Mouse (Mus musculus): Measurements from ENCODE around the gene Tent4a.

DNA sequence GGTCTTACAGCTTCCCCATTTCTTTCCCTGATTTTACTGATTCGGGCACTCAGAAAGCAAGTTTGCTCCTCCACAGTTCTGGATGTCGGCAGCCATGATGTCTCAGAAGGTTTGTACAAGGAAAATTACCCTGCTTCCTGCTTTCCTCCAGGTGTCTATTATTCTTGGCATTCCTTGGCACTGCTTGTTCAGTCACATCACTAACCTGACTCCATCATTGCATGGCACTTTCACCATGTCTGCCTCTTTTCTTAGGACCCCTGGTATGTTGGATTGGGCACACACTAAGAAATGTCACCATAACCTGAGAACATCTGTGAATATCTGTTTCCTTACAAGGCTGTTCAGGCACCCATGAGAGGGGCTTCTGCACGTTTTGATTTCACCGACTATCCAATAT, 1.6 kb upstream of the Tent4a start:
- TF ChIP-seq POLR2A (IDR thresholded peaks at IDR 0.05; ENCODE audit: insufficient read depth, low read depth, low read length) (no peak), CTCF (IDR thresholded peaks at IDR 0.05) (no peak)

All from heart, adult 2 months (tissue).